Mouse (Mus musculus): ENCODE measurements around the gene Hsf5.

Hsf5 gene

GRCm38 (mm10) chr11:87590841-87591525, 26.0 kb upstream of the Hsf5 start:
- peak; percentile 58 for DNase-seq (ENCODE audit: low read depth)

- peak; percentile 99 for DNase-seq (ENCODE audit: low read depth)
Observed at GRCm38 (mm10) chr11:87591526-87592353, 25.2 kb upstream of the Hsf5 start, which contains the start of gene Mtmr4. TSS of gene Mtmr4 (plus strand) at chr11:87592162.

GRCm38 (mm10) chr11:87592354-87592695, 24.6 kb upstream of the Hsf5 start:
- no peak for DNase-seq (ENCODE audit: low read depth)

GRCm38 (mm10) chr11:87592713-87593598, 24.0 kb upstream of the Hsf5 start:
- DNase-seq (ENCODE audit: low read depth): peak; percentile 21

- peak; percentile 71 for DNase-seq (ENCODE audit: low read depth)
Observed at GRCm38 (mm10) chr11:87595327-87595841, 21.6 kb upstream of the Hsf5 start.

- no peak for DNase-seq (ENCODE audit: low read depth)
Observed at GRCm38 (mm10) chr11:87595976-87596375, 21.0 kb upstream of the Hsf5 start.

GRCm38 (mm10) chr11:87596492-87596891, 20.5 kb upstream of the Hsf5 start:
- no peak for DNase-seq (ENCODE audit: low read depth)

- DNase-seq (ENCODE audit: low read depth): no peak
Observed at GRCm38 (mm10) chr11:87597061-87597460, 19.9 kb upstream of the Hsf5 start.

GRCm38 (mm10) chr11:87599395-87600089, 17.4 kb upstream of the Hsf5 start:
- no peak for DNase-seq (ENCODE audit: low read depth)

GRCm38 (mm10) chr11:87600322-87600853, 16.6 kb upstream of the Hsf5 start:
- no peak for DNase-seq (ENCODE audit: low read depth)

- DNase-seq (ENCODE audit: low read depth): no peak
Observed at GRCm38 (mm10) chr11:87602234-87602633, 14.7 kb upstream of the Hsf5 start.

GRCm38 (mm10) chr11:87603571-87603970, 13.4 kb upstream of the Hsf5 start:
- DNase-seq (ENCODE audit: low read depth): no peak

GRCm38 (mm10) chr11:87609264-87609663, 7.7 kb upstream of the Hsf5 start:
- no peak for DNase-seq (ENCODE audit: low read depth)

- DNase-seq (ENCODE audit: low read depth): no peak
Observed at GRCm38 (mm10) chr11:87611547-87611946, 5.4 kb upstream of the Hsf5 start.

GRCm38 (mm10) chr11:87613972-87614371, 3.0 kb upstream of the Hsf5 start:
- DNase-seq (ENCODE audit: low read depth): no peak

GRCm38 (mm10) chr11:87615551-87615950, 1.4 kb upstream of the Hsf5 start:
- no peak for DNase-seq (ENCODE audit: low read depth)

- DNase-seq (ENCODE audit: low read depth): no peak
Observed at GRCm38 (mm10) chr11:87615952-87616351, 1.0 kb upstream of the Hsf5 start.

- DNase-seq (ENCODE audit: low read depth): no peak
Observed at GRCm38 (mm10) chr11:87617606-87618005, 642 bp downstream of the Hsf5 start.

- no peak for DNase-seq (ENCODE audit: low read depth)
Observed at GRCm38 (mm10) chr11:87623160-87623559, 6.2 kb downstream of the Hsf5 start.

- DNase-seq (ENCODE audit: low read depth): peak; percentile 73
Observed at GRCm38 (mm10) chr11:87629859-87630258, 12.9 kb downstream of the Hsf5 start.

GRCm38 (mm10) chr11:87638793-87639192, 21.8 kb downstream of the Hsf5 start:
- DNase-seq (ENCODE audit: low read depth): no peak

All from naive thymus-derived CD4-positive, alpha-beta T cell, adult 2 months (primary cell).